Mouse (Mus musculus) heart, adult 8-10 months (tissue): ENCODE measurements around the gene Smad5. TPM values are rescaled to one million over a fixed set of nuclear protein-coding genes. Genes with fewer than 3 reads are reported as not detected.

Experiments used
- DNase-seq: peaks from one replicate; pipeline ENCODE4 v3.0.0; 2022; ENCODE audit warnings: low spot score
- total RNA-seq, 4 experiments: library from RNA; stranded (reverse); gene quantifications; 2 replicates each; pipeline ENCODE4 v1.2.4; 2022

Smad5 gene
- 10 to 100 TPM; 28.0 to 32.0 (median 28.8) TPM for total RNA-seq

- DNase-seq = peak; percentile 76
Measured at GRCm38 (mm10) chr13:56702469-56703221, at the start of gene Smad5. Gene Smad5 (plus strand): TSS chr13:56703010.

DNA sequence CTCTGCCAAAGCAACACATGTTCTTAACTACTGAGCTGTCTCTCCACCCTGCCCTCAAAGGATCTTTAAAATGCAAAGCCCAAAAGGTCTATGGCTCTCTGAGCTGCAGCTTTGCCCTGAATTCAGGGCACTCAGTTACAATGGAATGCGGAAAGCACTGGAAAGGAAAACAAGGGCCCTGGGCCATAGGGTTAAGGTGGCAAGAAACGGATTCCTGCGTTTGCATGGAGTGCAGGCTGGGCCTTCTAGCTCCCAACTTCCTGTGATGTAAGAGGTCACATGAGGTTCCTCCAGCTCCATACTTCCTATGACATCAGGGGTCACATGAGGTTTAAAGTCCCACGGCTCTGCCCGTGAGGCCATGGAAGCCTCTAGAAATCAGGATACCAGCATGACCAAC is 48.6 kb upstream of the Smad5 start:
- DNase-seq = no peak

- DNase-seq = peak; percentile 80
Measured at GRCm38 (mm10) chr13:56657946-56658512, 44.8 kb upstream of the Smad5 start.

- DNase-seq = no peak
Measured at GRCm38 (mm10) chr13:56658931-56659330, 43.9 kb upstream of the Smad5 start.

- no peak for DNase-seq
Measured at GRCm38 (mm10) chr13:56661914-56662621, 40.7 kb upstream of the Smad5 start.

DNA sequence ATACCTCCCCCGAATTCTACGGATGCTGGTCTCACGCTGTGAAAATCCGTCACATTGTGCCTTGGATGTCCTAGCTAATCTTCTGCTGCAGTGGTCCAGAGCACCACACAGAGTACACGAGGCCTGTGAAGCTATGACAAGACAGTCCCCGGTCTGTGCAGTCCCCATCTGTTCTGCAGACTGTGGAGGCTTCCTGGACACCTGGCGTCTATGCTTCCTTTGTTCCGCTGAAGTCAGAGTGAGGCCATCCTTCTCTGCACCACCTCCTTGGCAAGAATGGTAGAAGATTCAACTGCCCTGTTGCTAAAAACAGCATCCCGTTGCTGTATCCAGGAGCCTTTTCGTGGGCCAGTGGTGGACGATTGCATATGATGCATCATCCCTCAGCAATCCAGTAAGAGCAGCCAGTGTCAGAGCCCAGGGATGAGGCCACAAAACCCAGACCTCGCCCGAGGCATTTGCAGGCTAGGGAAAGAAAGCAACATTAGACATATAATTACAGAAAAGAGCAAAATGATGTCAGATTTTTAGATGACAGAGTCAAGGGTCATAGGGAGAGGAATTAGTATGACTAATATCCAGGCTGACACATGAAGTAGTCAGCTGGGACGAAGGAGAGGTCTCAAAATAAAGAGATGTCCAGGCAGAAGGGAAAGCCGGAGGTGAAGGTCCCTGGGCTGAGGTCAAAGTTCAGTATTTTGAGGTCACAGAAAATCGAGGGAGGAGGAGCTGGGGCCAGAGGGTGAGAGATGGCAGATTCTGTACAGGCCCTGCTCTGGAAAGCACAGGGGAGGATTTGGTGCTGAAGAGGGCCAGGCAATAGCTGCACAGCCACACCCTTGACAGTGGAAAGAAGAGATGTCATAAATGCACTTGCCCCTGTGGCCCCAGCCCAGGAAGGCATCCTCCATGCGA is 38.3 kb upstream of the Smad5 start:
- no peak for DNase-seq

DNA sequence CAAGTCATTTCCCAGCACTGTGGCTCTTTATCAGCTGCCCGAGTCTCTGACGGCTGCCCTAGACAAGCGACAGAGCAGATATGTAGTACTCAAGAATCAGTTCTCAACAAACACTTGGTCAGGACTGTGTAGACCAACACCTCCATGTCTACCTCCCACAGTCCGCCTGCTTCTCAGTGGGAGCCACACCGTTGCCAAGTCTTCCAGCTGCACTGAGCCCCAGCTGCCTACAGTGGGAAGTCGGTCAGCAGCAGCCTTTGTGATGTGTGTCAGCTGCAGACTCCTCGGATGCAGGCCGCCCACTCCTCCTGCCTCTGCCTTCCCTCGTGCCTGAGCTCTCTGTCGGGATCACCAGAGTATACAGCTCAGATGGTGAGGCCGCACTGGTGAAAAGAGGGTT is 31.6 kb upstream of the Smad5 start:
- peak; percentile 21 for DNase-seq

GRCm38 (mm10) chr13:56677731-56678130 is 25.1 kb upstream of the Smad5 start:
- no peak for DNase-seq

DNA sequence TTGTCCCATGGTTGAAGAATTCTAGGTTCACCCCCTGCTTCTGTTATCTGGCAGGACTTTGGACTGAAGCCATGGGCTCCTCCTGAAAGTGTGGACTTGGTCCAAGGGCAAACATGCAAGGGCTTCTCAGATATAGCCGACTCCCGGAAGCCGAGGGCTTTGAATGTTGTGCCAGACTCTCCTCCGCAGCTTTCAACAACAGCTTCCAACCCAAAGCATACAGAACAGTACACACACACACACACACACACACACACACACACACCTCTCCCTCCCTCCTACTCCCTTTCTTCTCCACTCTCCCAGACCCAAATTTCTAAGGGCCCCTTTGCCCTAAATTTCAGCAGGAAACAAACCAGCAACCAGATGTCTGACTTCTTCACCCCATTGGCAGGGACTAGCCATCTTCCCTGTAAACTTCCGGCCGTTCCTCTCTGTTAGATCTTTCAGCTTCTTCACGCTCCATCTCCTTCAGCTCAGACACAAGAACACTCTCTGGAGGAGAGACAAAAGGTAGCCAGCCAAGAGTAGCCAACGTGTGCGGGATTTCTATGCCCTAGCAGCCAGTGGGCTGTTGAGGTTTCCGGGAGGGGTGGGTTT is 24.5 kb upstream of the Smad5 start:
- peak; percentile 48 for DNase-seq

GRCm38 (mm10) chr13:56678826-56679504 is 23.8 kb upstream of the Smad5 start:
- no peak for DNase-seq

- DNase-seq = no peak
Measured at GRCm38 (mm10) chr13:56681924-56682323, 20.9 kb upstream of the Smad5 start.

- peak; percentile 62 for DNase-seq
Measured at GRCm38 (mm10) chr13:56682326-56682725, 20.5 kb upstream of the Smad5 start.

DNA sequence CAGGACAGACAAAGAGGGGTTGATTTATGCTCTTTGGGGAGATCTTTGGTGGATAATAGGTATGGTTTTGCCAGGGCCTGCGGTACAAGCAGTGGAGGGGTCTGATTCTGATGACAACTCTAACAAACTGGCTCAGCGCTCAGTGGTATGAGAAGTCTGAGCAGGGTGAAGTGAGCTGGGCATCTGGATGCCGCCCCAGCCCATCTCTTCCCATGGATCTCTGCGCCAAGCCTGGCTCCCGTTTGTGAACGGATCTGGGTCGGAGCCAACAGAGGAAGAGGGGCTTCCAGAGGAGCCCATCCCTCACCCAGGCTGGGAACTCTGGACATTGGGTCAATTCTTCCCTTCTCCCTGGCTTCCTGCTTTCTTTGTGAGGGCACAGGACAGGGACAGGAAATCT is 19.5 kb upstream of the Smad5 start:
- DNase-seq = no peak

GRCm38 (mm10) chr13:56692011-56692410 is 10.8 kb upstream of the Smad5 start:
- no peak for DNase-seq

GRCm38 (mm10) chr13:56692644-56693043 is 10.2 kb upstream of the Smad5 start:
- no peak for DNase-seq

- no peak for DNase-seq
Measured at GRCm38 (mm10) chr13:56695701-56696100, 7.1 kb upstream of the Smad5 start.

- DNase-seq = no peak
Measured at GRCm38 (mm10) chr13:56696699-56697098, 6.1 kb upstream of the Smad5 start.

- no peak for DNase-seq
Measured at GRCm38 (mm10) chr13:56697171-56697570, 5.6 kb upstream of the Smad5 start.

- no peak for DNase-seq
Measured at GRCm38 (mm10) chr13:56698391-56698790, 4.4 kb upstream of the Smad5 start.

DNA sequence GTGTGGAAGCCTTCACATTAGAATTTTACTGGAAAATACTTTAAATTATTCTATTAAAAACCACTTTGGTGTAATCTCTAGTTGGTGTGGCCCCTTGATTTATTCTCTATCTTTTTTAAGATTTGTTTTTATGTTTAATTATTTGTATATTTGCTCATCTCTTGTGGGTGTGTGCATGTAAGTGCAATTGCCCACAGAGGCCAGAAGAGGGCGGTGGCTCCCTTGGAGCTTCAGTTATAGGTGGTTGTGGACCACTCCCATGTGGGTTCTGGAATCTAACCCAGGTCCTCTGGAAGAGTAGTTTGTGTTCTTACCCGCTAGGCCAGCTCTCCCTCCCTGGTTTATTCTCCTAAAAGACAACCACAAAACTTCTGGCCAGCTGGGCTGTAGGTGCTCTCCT is 3.4 kb upstream of the Smad5 start:
- no peak for DNase-seq

GRCm38 (mm10) chr13:56700981-56701380 is 1.8 kb upstream of the Smad5 start:
- DNase-seq = no peak
